Mouse (Mus musculus) kidney, adult 2 months (tissue): ENCODE measurements around the gene Tppp2. TPM values are rescaled to one million over a fixed set of nuclear protein-coding genes. Genes with fewer than 3 reads are reported as not detected.
A peak's percentile ranks its signal among the peaks of the same experiment; 100 is the strongest.
"Not testable (repeated sequence)": the region's sequence is repeated elsewhere in the genome, so short reads cannot be mapped to it uniquely, and the experiment has no call there.

Experiments
- DNase-seq: peaks from one replicate; pipeline ENCODE4 v3.0.0; 2021
- H3K27ac ChIP-seq: fragments of 200-500 bp; 2 replicates; pipeline ENCODE4 v1.5.1; 2012; ENCODE audit warnings: low read depth, low read length, control low read depth, inconsistent platforms; ENCODE audit not compliant: insufficient read depth
- H3K27me3 ChIP-seq: fragments of 200-500 bp; replicated peaks from 2 replicates; pipeline ENCODE4 v1.6.1; 2012; ENCODE audit warnings: mild to moderate bottlenecking, moderate library complexity, low read length, inconsistent platforms; ENCODE audit not compliant: control insufficient read depth, insufficient read depth
- H3K36me3 ChIP-seq: fragments of 200-500 bp; 2 replicates; pipeline ENCODE4 v1.6.1; 2012; ENCODE audit warnings: mild to moderate bottlenecking, moderate library complexity, low read length, inconsistent platforms; ENCODE audit not compliant: control insufficient read depth, insufficient read depth
- H3K4me1 ChIP-seq: fragments of 200-500 bp; 2 replicates; pipeline ENCODE4 v1.6.1; 2011; ENCODE audit warnings: low read length; ENCODE audit not compliant: control insufficient read depth, insufficient read depth
- H3K4me3 ChIP-seq: fragments of 200-500 bp; 2 replicates; pipeline ENCODE4 v1.5.1; 2011; ENCODE audit warnings: mild to moderate bottlenecking, low read depth, low read length, control low read depth; ENCODE audit not compliant: insufficient read depth
- CTCF ChIP-seq: fragments of 200-500 bp; conservative IDR thresholded peaks from 2 replicates; pipeline ENCODE4 v1.5.1; 2011; ENCODE audit warnings: low read depth, mild to moderate bottlenecking, control low read depth, low read length, moderate library complexity, mixed read lengths; ENCODE audit not compliant: insufficient read depth, insufficient read length
- POLR2A ChIP-seq: fragments of 200-500 bp; IDR thresholded peaks from one replicate; pipeline ENCODE4 v1.6.1; 2011; ENCODE audit warnings: low read depth, low read length, control low read depth
- WGBS: fragments of 180-500 bp; shearing (Covaris S2); methylation state at CpG from one replicate; pipeline ENCODE4 v1.1.7; 2018; 5-methylcytosine and 5-hydroxymethylcytosine counted together
- polyA plus RNA-seq: library from polyadenylated mRNA; depleted of rRNA; stranded (reverse); fragments of >200 nt; gene quantifications from 2 replicates; pipeline ENCODE4 v1.2.3, GENCODE M21; 2012

The Tppp2 gene
- polyA plus RNA-seq, 1 experiment, result not detected

GRCm38 (mm10) chr14:51921759-51922570 lies 3.7 kb downstream of the Tppp2 start:
- Histone ChIP-seq H3K4me3 (no peak overlapping the region), H3K27ac (no peak overlapping the region), H3K4me1 (no peaks in the 10 kb centered on the region), H3K36me3 (no peaks in the 10 kb centered on the region), H3K27me3 (no peaks in the 10 kb centered on the region)
- WGBS, result 78% methylated on average over 16 of the region's 16 CpGs
- TF ChIP-seq CTCF (no peak), POLR2A (no peak)
- DNase-seq, result no peak

- DNase-seq, result no peak
- H3K36me3 ChIP-seq, result no peaks in the 10 kb centered on the region
- no peaks in the 10 kb centered on the region for H3K4me1 ChIP-seq
- WGBS, result 92% methylated on average over 7 of the region's 7 CpGs
- no peak within 1 kb of the TSS for H3K27ac ChIP-seq
- no peak within 1 kb of the TSS for H3K4me3 ChIP-seq
- H3K27me3 ChIP-seq, result no peaks in the 10 kb centered on the region
- TF ChIP-seq CTCF (no peak), POLR2A (no peak)
Observed at GRCm38 (mm10) chr14:51922571-51922865, 4.3 kb downstream of the Tppp2 start, which contains the start of gene Rnase13. Rnase13 (minus strand) TSS chr14:51922773.

GRCm38 (mm10) chr14:51922910-51923309 lies 4.7 kb downstream of the Tppp2 start:
- TF ChIP-seq CTCF, result no peak
- TF ChIP-seq POLR2A, result no peak
- H3K27me3 ChIP-seq, result no peaks in the 10 kb centered on the region
- no peaks in the 10 kb centered on the region for H3K4me1 ChIP-seq
- H3K36me3 ChIP-seq, result no peaks in the 10 kb centered on the region
- 98% methylated on average over 2 of the region's 2 CpGs for WGBS
- no peak overlapping the region for H3K27ac ChIP-seq
- no peak overlapping the region for H3K4me3 ChIP-seq
- DNase-seq, result no peak

GRCm38 (mm10) chr14:51923492-51923891 lies 5.3 kb downstream of the Tppp2 start:
- DNase-seq, result no peak
- no peaks in the 10 kb centered on the region for H3K27me3 ChIP-seq
- TF ChIP-seq CTCF, result no peak
- H3K27ac ChIP-seq, result no peak overlapping the region
- no peaks in the 10 kb centered on the region for H3K36me3 ChIP-seq
- no peaks in the 10 kb centered on the region for H3K4me1 ChIP-seq
- H3K4me3 ChIP-seq, result no peak overlapping the region
- 84% methylated on average over 4 of the region's 4 CpGs for WGBS

GRCm38 (mm10) chr14:51926930-51927329 lies 8.7 kb downstream of the Tppp2 start:
- WGBS, result 97% methylated on average over 11 of the region's 11 CpGs
- not testable (repeated sequence) for H3K27ac ChIP-seq

GRCm38 (mm10) chr14:51929309-51929943 lies 11.2 kb downstream of the Tppp2 start:
- H3K27me3 ChIP-seq, result no peaks in the 10 kb centered on the region

More at GRCm38 (mm10) chr14:51926930-51927329, 8.7 kb downstream of the Tppp2 start:
- H3K4me1 ChIP-seq, H3K27me3 ChIP-seq, H3K4me3 ChIP-seq, H3K36me3 ChIP-seq, DNase-seq: not testable (repeated sequence)

GRCm38 (mm10) chr14:51929968-51930367 lies 11.7 kb downstream of the Tppp2 start:
- no peak overlapping the region for H3K4me3 ChIP-seq
- H3K36me3 ChIP-seq, result no peaks in the 10 kb centered on the region
- no peaks in the 10 kb centered on the region for H3K4me1 ChIP-seq
- no peak for DNase-seq
- TF ChIP-seq CTCF (no peak), POLR2A (no peak)
- 79% methylated on average over 9 of the region's 9 CpGs for WGBS
- H3K27ac ChIP-seq, result peak overlapping the region; percentile 21; the same call in 1 of the 2 replicates
- H3K27me3 ChIP-seq, result no peaks in the 10 kb centered on the region

More at GRCm38 (mm10) chr14:51929309-51929943, 11.2 kb downstream of the Tppp2 start:
- H3K4me1 ChIP-seq, result no peaks in the 10 kb centered on the region
- no peak for TF ChIP-seq POLR2A
- no peak for TF ChIP-seq CTCF
- H3K36me3 ChIP-seq, result no peaks in the 10 kb centered on the region
- peak overlapping the region; percentile 41; the same call in 1 of the 2 replicates for H3K27ac ChIP-seq
- 61% methylated on average over 8 of the region's 8 CpGs for WGBS
- H3K4me3 ChIP-seq, result no peak overlapping the region
- peak; percentile 84 for DNase-seq
